Mouse (Mus musculus) neural tube, embryonic 12.5 days (tissue): ENCODE results near the gene Ccdc106. TPM values are rescaled to one million over a fixed set of nuclear protein-coding genes. Genes with fewer than 3 reads are reported as not detected.

Experiments
- ATAC-seq: fragments of 200-750 bp; cut with Nextera tagmentation; 2 replicates; pipeline ENCODE4 v1.8.0; 2017; ENCODE audit warnings: low read depth, mild to moderate bottlenecking, moderate TSS enrichment, moderate library complexity; ENCODE audit not compliant: low FRiP score
- H3K27ac ChIP-seq: fragments of 300-500 bp; sonication (generic); 2 replicates; pipeline ENCODE4 v1.5.1; 2016
- H3K27me3 ChIP-seq: fragments of 300-500 bp; sonication (generic); replicated peaks from 2 replicates; pipeline ENCODE4 v1.6.1; 2016; ENCODE audit warnings: mild to moderate bottlenecking
- H3K36me3 ChIP-seq: fragments of 300-500 bp; sonication (generic); 2 replicates; pipeline ENCODE4 v1.6.1; 2016; ENCODE audit warnings: mild to moderate bottlenecking
- H3K4me1 ChIP-seq: fragments of 300-500 bp; sonication (generic); 2 replicates; pipeline ENCODE4 v1.6.1; 2016
- H3K4me2 ChIP-seq: fragments of 300-500 bp; sonication (generic); replicated peaks from 2 replicates; pipeline ENCODE4 v1.6.1; 2016; ENCODE audit warnings: mild to moderate bottlenecking
- H3K4me3 ChIP-seq: fragments of 300-500 bp; sonication (generic); 2 replicates; pipeline ENCODE4 v1.5.1; 2016
- H3K9ac ChIP-seq: fragments of 300-500 bp; sonication (generic); 2 replicates; pipeline ENCODE4 v1.6.1; 2016; ENCODE audit warnings: mild to moderate bottlenecking
- H3K9me3 ChIP-seq: fragments of 300-500 bp; sonication (generic); 2 replicates; pipeline ENCODE4 v1.6.1; 2016; ENCODE audit warnings: mild to moderate bottlenecking
- WGBS: fragments of 180-500 bp; shearing (Covaris S2); methylation state at CpG from one replicate; pipeline ENCODE4 v1.1.7; 2016; 5-methylcytosine and 5-hydroxymethylcytosine counted together
- polyA plus RNA-seq: library from polyadenylated mRNA; unstranded; fragments of >200 nt; fragmentation: Nextera tagmentation; extraction: Ambion mirVana; gene quantifications from 2 replicates; pipeline ENCODE4 v1.2.1, GENCODE M21; 2016

Ccdc106 gene
- polyA plus RNA-seq, 1 experiment from 2014 or later, result 17.0 TPM

- no peak for ATAC-seq
- Histone ChIP-seq H3K27me3 (no peaks in the 10 kb centered on the region), H3K9ac (no peak overlapping the region), H3K4me1 (0 out of 2 replicates have a peak, but pooled peaks cover 3% of the 10 kb centered on the region), H3K27ac (no peak overlapping the region), H3K9me3 (no peaks in the 10 kb centered on the region), H3K4me3 (no peak overlapping the region), H3K36me3 (peaks cover 70% of the 10 kb centered on the region), H3K4me2 (no peak overlapping the region)
- 89% methylated on average over 15 of the region's 15 CpGs for WGBS
Measured at GRCm38 (mm10) chr7:5091008-5091728, 70.8 kb downstream of the Ccdc106 start.

DNA sequence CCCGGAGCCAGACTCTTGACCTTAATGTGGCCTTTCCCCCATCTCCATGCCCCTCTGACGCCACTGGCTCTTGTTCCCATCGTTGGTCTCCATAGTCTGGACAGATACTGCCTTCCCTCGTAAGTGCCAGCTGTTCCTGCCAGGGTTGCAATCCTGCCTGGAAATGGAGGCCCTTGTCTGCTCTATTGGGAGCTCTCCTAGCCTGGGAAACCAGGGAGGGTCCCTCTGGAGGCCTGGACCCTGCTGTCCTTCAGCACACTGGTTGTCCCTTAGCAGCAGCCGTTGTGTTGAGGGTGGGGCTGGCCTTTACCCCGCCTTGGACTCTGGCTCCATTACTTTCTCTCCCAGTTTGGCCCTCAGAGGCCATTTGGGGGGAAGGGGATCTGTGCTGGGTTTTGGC, 72.0 kb downstream of the Ccdc106 start:
- Histone ChIP-seq H3K4me1 (no peaks in the 10 kb centered on the region), H3K36me3 (peaks cover 78% of the 10 kb centered on the region), H3K9ac (no peak overlapping the region), H3K27ac (no peak overlapping the region), H3K9me3 (no peaks in the 10 kb centered on the region), H3K4me2 (no peak overlapping the region), H3K27me3 (no peaks in the 10 kb centered on the region), H3K4me3 (no peak overlapping the region)
- WGBS, result 87% methylated on average over 6 of the region's 6 CpGs
- no peak for ATAC-seq

- H3K9ac ChIP-seq, result no peak overlapping the region
- WGBS, result 88% methylated on average over 21 of the region's 21 CpGs
- no peak overlapping the region for H3K4me3 ChIP-seq
- no peaks in the 10 kb centered on the region for H3K4me1 ChIP-seq
- H3K4me2 ChIP-seq, result no peak overlapping the region
- peaks cover 84% of the 10 kb centered on the region for H3K36me3 ChIP-seq
- no peak for ATAC-seq
- no peaks in the 10 kb centered on the region for H3K27me3 ChIP-seq
- H3K27ac ChIP-seq, result no peak overlapping the region
- no peaks in the 10 kb centered on the region for H3K9me3 ChIP-seq
Measured at GRCm38 (mm10) chr7:5092831-5093510, 72.6 kb downstream of the Ccdc106 start.

- peaks cover 55% of the 10 kb centered on the region for H3K36me3 ChIP-seq
- H3K9ac ChIP-seq, result no peak overlapping the region
- no peaks in the 10 kb centered on the region for H3K9me3 ChIP-seq
- 91% methylated on average over 5 of the region's 5 CpGs for WGBS
- no peak for ATAC-seq
- no peak overlapping the region for H3K27ac ChIP-seq
- no peaks in the 10 kb centered on the region for H3K27me3 ChIP-seq
- no peaks in the 10 kb centered on the region for H3K4me1 ChIP-seq
- no peak overlapping the region for H3K4me2 ChIP-seq
- no peak overlapping the region for H3K4me3 ChIP-seq
Measured at GRCm38 (mm10) chr7:5098769-5099168, 78.4 kb downstream of the Ccdc106 start.

DNA sequence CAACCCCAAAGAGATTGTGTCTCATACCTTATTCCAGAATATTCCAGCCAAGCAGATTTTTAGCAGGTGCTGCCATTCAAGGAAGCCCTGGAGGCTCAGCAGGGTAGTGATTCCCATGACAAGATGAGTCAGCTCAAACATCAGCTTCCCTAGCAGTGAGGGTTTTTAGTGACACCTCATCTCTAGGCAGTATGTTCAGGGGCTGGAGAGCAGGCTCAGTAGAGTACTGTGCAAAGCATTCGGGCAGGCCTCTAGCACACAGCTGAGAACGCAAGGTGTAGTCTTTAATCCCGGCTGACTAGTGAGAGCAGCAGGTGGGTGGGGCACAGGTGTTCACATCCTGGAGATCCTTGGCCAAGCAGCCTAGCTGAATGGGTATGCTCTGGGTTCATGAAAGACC, 79.4 kb downstream of the Ccdc106 start:
- 85% methylated on average over 3 of the region's 3 CpGs for WGBS
- Histone ChIP-seq H3K27ac (no peak overlapping the region), H3K9me3 (no peaks in the 10 kb centered on the region), H3K9ac (no peak overlapping the region), H3K4me2 (no peak overlapping the region), H3K27me3 (no peaks in the 10 kb centered on the region), H3K4me1 (no peaks in the 10 kb centered on the region), H3K36me3 (peaks cover 45% of the 10 kb centered on the region), H3K4me3 (no peak overlapping the region)
- no peak for ATAC-seq

DNA sequence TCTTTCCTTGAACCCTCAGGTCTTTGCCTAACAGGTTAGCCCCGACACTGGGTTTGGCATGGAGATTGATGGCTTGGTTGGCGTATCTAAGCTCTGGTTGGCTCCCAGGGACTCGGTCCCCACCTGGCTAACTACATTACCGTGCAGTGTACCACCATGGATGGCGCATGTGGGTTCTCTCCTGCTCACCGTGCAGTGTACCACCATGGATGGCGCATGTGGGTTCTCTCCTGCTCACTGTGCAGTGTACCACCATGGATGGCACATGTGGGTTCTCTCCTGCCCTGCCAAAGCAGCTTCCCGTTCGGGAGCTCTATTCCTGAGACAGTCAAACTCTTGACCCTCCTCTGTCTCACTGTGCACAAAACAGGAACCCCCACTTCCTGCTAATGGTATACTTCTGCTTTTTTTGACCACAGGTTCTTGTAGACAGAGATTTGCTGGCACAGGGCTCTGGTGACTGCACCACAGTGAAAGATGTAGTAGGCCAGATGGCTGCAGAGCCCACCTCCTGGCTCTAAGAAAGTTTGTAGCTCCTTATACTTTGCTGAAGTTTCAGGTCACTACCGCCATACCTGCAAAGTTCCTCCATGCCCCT, 80.8 kb downstream of the Ccdc106 start:
- no peaks in the 10 kb centered on the region for H3K4me1 ChIP-seq
- no peaks in the 10 kb centered on the region for H3K27me3 ChIP-seq
- no peak overlapping the region for H3K9ac ChIP-seq
- ATAC-seq, result no peak
- H3K4me3 ChIP-seq, result no peak overlapping the region
- no peak overlapping the region for H3K4me2 ChIP-seq
- peaks cover 31% of the 10 kb centered on the region for H3K36me3 ChIP-seq
- H3K9me3 ChIP-seq, result no peaks in the 10 kb centered on the region
- no peak overlapping the region for H3K27ac ChIP-seq
- 92% methylated on average over 10 of the region's 10 CpGs for WGBS

- 87% methylated on average over 2 of the region's 2 CpGs for WGBS
Measured at GRCm38 (mm10) chr7:5102564-5102963, 82.2 kb downstream of the Ccdc106 start.

DNA sequence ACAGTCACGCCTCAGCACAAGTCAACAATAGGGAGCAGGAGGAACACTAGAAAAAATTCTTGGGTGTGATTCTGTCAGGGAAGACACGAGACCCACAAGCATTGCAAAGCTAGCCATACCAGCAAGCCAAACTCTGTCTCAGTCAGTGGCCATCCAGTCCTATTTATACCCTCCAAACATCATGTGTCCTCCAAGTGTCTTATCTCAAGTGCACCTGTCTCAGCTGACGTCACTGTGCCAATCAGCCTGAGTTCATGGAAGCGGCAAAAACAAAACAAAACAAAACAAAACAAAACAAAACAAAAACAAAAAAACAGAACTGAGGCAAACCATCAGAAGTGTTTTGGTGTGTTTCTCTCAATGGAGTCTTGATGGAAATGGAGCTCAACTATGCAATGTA, 87.9 kb downstream of the Ccdc106 start:
- Histone ChIP-seq H3K4me1 (no peaks in the 10 kb centered on the region), H3K9ac (no peak overlapping the region), H3K27ac (no peak overlapping the region), H3K4me3 (no peak overlapping the region), H3K4me2 (no peak overlapping the region), H3K9me3 (0 out of 2 replicates have a peak, but pooled peaks cover 4% of the 10 kb centered on the region), H3K27me3 (no peaks in the 10 kb centered on the region), H3K36me3 (no peaks in the 10 kb centered on the region)
- no peak for ATAC-seq
- WGBS, result 82% methylated on average over 4 of the region's 4 CpGs

More at GRCm38 (mm10) chr7:5102564-5102963, 82.2 kb downstream of the Ccdc106 start:
- H3K4me1 ChIP-seq, result no peaks in the 10 kb centered on the region
- no peak for ATAC-seq
- H3K4me3 ChIP-seq, result no peak overlapping the region
- H3K9ac ChIP-seq, result no peak overlapping the region
- peaks cover 17% of the 10 kb centered on the region for H3K36me3 ChIP-seq
- no peaks in the 10 kb centered on the region for H3K9me3 ChIP-seq
- no peaks in the 10 kb centered on the region for H3K27me3 ChIP-seq
- H3K27ac ChIP-seq, result no peak overlapping the region
- H3K4me2 ChIP-seq, result no peak overlapping the region

GRCm38 (mm10) chr7:5109301-5109700, 88.9 kb downstream of the Ccdc106 start:
- H3K9ac ChIP-seq, result no peak overlapping the region
- H3K4me2 ChIP-seq, result no peak overlapping the region
- H3K4me1 ChIP-seq, result no peaks in the 10 kb centered on the region
- no peak for ATAC-seq
- H3K4me3 ChIP-seq, result no peak overlapping the region
- H3K27ac ChIP-seq, result no peak overlapping the region
- H3K36me3 ChIP-seq, result no peaks in the 10 kb centered on the region
- 87% methylated on average over 8 of the region's 8 CpGs for WGBS
- no peaks in the 10 kb centered on the region for H3K27me3 ChIP-seq
- 0 out of 2 replicates have a peak, but pooled peaks cover 4% of the 10 kb centered on the region for H3K9me3 ChIP-seq

Other genes starting within 250 kb of the Ccdc106 start
- gene Fam71e2, start 249.3 kb upstream of the Ccdc106 start, polyA plus RNA-seq, result not detected in 2 replicates
- gene Il11, start 237.7 kb upstream of the Ccdc106 start, polyA plus RNA-seq, result 0.34 and 0.51 TPM in 2 replicates
- not detected in 2 replicates for gene Tmem190, start 237.6 kb upstream of the Ccdc106 start, polyA plus RNA-seq
- gene Tmem238, start 230.9 kb upstream of the Ccdc106 start, polyA plus RNA-seq, result 2.7 and 3.1 TPM in 2 replicates
- gene Rpl28, start 227.7 kb upstream of the Ccdc106 start, polyA plus RNA-seq, result 311 and 322 TPM in 2 replicates
- 380 and 386 TPM in 2 replicates for gene Ube2s, start 208.0 kb upstream of the Ccdc106 start, polyA plus RNA-seq
- gene Shisa7, start 175.9 kb upstream of the Ccdc106 start, polyA plus RNA-seq, result 6.0 and 6.5 TPM in 2 replicates
- 4.8 and 5.4 TPM in 2 replicates for gene Isoc2b, start 150.3 kb upstream of the Ccdc106 start, polyA plus RNA-seq
- gene Isoc2a, start 143.4 kb upstream of the Ccdc106 start, polyA plus RNA-seq, result 0.91 and 0.93 TPM in 2 replicates
- gene Gm36210, start 114.0 kb upstream of the Ccdc106 start, polyA plus RNA-seq, result 0.29 TPM in 1 of 2 replicates, not detected in the other
- gene Zfp628, start 105.3 kb upstream of the Ccdc106 start, polyA plus RNA-seq, result 4.4 and 4.5 TPM in 2 replicates
- 13.0 and 13.7 TPM in 2 replicates for gene Nat14, start 98.5 kb upstream of the Ccdc106 start, polyA plus RNA-seq
- 2.5 and 3.0 TPM in 2 replicates for gene Ssc5d, start 94.8 kb upstream of the Ccdc106 start, polyA plus RNA-seq
- 0.13 TPM in 2 replicates for gene Sbk2, start 56.1 kb upstream of the Ccdc106 start, polyA plus RNA-seq
- 0.11 TPM in 2 replicates for gene Sbk3, start 49.4 kb upstream of the Ccdc106 start, polyA plus RNA-seq
- gene Zfp579, start 24.4 kb upstream of the Ccdc106 start, polyA plus RNA-seq, result 52.4 and 57.5 TPM in 2 replicates
- gene Zfp524, start 6.1 kb upstream of the Ccdc106 start, polyA plus RNA-seq, result 8.2 and 8.7 TPM in 2 replicates
- gene Fiz1, start 5.9 kb upstream of the Ccdc106 start, polyA plus RNA-seq, result 62.0 and 63.3 TPM in 2 replicates
- 0.26 TPM in 1 of 2 replicates, not detected in the other for gene Gm44973, start 5.1 kb upstream of the Ccdc106 start, polyA plus RNA-seq
- gene Zfp865, start 177 bp upstream of the Ccdc106 start, polyA plus RNA-seq, result 6.6 and 6.9 TPM in 2 replicates
- gene 4632433K11Rik, start 13.6 kb downstream of the Ccdc106 start, polyA plus RNA-seq, result not detected in 2 replicates
- 4.2 and 5.9 TPM in 2 replicates for gene Zfp784, start 17.9 kb downstream of the Ccdc106 start, polyA plus RNA-seq
- 53.5 and 56.0 TPM in 2 replicates for gene Zfp580, start 31.0 kb downstream of the Ccdc106 start, polyA plus RNA-seq
- 147 and 163 TPM in 2 replicates for gene U2af2, start 41.6 kb downstream of the Ccdc106 start, polyA plus RNA-seq
- 73.4 and 80.5 TPM in 2 replicates for gene Epn1, start 59.7 kb downstream of the Ccdc106 start, polyA plus RNA-seq
- gene Rfpl4, start 96.4 kb downstream of the Ccdc106 start, polyA plus RNA-seq, result 0.18 TPM in 1 of 2 replicates, not detected in the other
- gene Rasl2-9, start 105.4 kb downstream of the Ccdc106 start, polyA plus RNA-seq, result 0.27 and 0.38 TPM in 2 replicates
- 0.01 and 0.08 TPM in 2 replicates for gene Vmn1r55, start 129.1 kb downstream of the Ccdc106 start, polyA plus RNA-seq
- not detected in 2 replicates for gene Vmn1r56, start 176.2 kb downstream of the Ccdc106 start, polyA plus RNA-seq
- gene Vmn1r57, start 197.9 kb downstream of the Ccdc106 start, polyA plus RNA-seq, result not detected in 2 replicates